Mouse (Mus musculus) right cerebral cortex, postnatal 25 days (tissue): ENCODE measurements around the gene Gucy2d.

Experiments used
- DNase-seq: peaks from one replicate; pipeline ENCODE4 v3.0.0; 2022

Gene Gucy2d

GRCm38 (mm10) chr7:98439956-98440466 is at the start of gene Gucy2d:
Gene Gucy2d, plus strand, starts transcription at chr7:98440416.
- no peak for DNase-seq

GRCm38 (mm10) chr7:98390486-98390885 is 49.7 kb upstream of the Gucy2d start:
- DNase-seq, result no peak

GRCm38 (mm10) chr7:98391351-98391936 is 48.8 kb upstream of the Gucy2d start:
- DNase-seq, result no peak

GRCm38 (mm10) chr7:98392466-98393201 is 47.6 kb upstream of the Gucy2d start:
- no peak for DNase-seq

- DNase-seq, result no peak
Observed at GRCm38 (mm10) chr7:98402582-98403574, 37.3 kb upstream of the Gucy2d start.

GRCm38 (mm10) chr7:98403996-98404395 is 36.2 kb upstream of the Gucy2d start:
- DNase-seq, result no peak

- no peak for DNase-seq
Observed at GRCm38 (mm10) chr7:98407615-98408014, 32.6 kb upstream of the Gucy2d start.

GRCm38 (mm10) chr7:98413115-98413514 is 27.1 kb upstream of the Gucy2d start:
- DNase-seq, result no peak

GRCm38 (mm10) chr7:98415550-98415949 is 24.7 kb upstream of the Gucy2d start:
- no peak for DNase-seq

- no peak for DNase-seq
Observed at GRCm38 (mm10) chr7:98416020-98416419, 24.2 kb upstream of the Gucy2d start.

GRCm38 (mm10) chr7:98418031-98418805 is 22.0 kb upstream of the Gucy2d start:
- DNase-seq, result peak; percentile 67

- DNase-seq, result no peak
Observed at GRCm38 (mm10) chr7:98419366-98419765, 20.9 kb upstream of the Gucy2d start.

- DNase-seq, result no peak
Observed at GRCm38 (mm10) chr7:98423546-98423945, 16.7 kb upstream of the Gucy2d start.

GRCm38 (mm10) chr7:98424396-98424795 is 15.8 kb upstream of the Gucy2d start:
- no peak for DNase-seq

- DNase-seq, result no peak
Observed at GRCm38 (mm10) chr7:98425551-98425950, 14.7 kb upstream of the Gucy2d start.

- DNase-seq, result no peak
Observed at GRCm38 (mm10) chr7:98426641-98427040, 13.6 kb upstream of the Gucy2d start.

- DNase-seq, result no peak
Observed at GRCm38 (mm10) chr7:98427115-98427835, 12.9 kb upstream of the Gucy2d start.

GRCm38 (mm10) chr7:98429579-98429978 is 10.6 kb upstream of the Gucy2d start:
- DNase-seq, result no peak

- peak; percentile 56 for DNase-seq
Observed at GRCm38 (mm10) chr7:98430785-98431184, 9.4 kb upstream of the Gucy2d start.

- DNase-seq, result no peak
Observed at GRCm38 (mm10) chr7:98437629-98438028, 2.6 kb upstream of the Gucy2d start.

GRCm38 (mm10) chr7:98446873-98447272 is 6.7 kb downstream of the Gucy2d start:
- DNase-seq, result no peak
